Mouse (Mus musculus) adipocyte (in vitro differentiated cells): ENCODE results near the gene Slc4a5.

Experiments used
- DNase-seq: peaks from one replicate; pipeline ENCODE4 v3.0.0-alpha.2; 2016; ENCODE audit warnings: low spot score

Gene Slc4a5

DNA sequence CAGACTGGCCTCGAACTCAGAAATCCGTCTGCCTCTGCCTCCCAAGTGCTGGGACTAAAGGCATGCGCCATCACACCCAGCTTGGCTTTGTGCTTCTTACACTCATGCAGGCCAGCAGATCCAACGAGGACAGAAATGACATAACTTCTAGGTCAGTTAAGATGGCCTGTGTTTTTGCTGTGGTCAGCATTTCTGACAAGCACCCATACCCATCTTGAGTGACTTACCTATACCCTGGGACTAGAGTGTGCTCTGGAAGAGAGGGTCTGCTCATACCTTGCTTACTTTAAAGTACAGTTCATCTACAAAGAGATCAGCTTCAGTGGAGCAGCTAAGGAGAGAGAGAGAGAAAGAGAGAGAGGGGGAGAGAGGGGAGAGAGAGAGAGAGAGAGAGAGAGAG is 13.7 kb downstream of the Slc4a5 start:
- DNase-seq: no peak

DNA sequence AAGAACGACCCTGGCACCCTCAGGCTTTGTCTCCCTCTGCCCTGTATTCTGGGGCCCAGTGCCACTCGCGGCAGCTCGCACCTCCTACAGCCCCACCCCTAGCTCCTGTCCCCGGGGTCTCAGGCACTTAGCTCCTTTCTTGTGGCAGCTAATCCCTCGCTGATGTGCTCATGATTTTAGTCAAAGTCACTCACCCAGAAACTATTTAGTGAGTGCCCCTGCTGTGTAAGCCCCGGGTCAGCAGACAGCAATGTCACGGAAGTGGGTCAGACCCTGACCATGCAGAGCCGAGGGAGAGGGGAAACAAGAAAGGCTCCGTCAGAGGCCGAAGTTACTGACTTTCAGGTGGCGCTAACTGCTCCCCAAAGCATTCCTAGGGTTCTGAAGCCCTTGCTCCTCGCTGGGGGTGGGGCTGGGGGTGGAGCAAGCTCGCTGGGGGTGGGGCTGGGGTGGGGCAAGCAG is 14.7 kb downstream of the Slc4a5 start:
- no peak for DNase-seq

DNA sequence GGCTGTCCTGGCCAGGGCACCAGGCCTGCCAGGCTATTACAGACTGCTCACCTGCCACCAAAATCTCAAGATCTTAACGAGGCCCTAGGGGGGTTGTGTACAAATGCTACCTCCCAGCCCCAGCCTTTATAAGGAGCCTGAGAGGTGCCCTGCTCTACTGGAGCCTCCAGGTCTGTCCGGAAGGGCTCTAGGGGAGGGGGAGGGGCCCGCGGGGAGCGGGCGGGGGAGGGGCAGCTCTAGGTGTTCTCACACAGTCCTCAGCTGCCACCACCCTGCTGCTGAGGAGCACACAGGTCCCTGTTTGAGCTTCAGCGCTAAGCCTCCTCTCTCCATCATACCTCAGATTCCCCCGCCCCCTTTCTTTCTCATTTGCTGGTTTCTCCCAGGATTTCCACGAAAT is 17.5 kb downstream of the Slc4a5 start:
- no peak for DNase-seq

DNA sequence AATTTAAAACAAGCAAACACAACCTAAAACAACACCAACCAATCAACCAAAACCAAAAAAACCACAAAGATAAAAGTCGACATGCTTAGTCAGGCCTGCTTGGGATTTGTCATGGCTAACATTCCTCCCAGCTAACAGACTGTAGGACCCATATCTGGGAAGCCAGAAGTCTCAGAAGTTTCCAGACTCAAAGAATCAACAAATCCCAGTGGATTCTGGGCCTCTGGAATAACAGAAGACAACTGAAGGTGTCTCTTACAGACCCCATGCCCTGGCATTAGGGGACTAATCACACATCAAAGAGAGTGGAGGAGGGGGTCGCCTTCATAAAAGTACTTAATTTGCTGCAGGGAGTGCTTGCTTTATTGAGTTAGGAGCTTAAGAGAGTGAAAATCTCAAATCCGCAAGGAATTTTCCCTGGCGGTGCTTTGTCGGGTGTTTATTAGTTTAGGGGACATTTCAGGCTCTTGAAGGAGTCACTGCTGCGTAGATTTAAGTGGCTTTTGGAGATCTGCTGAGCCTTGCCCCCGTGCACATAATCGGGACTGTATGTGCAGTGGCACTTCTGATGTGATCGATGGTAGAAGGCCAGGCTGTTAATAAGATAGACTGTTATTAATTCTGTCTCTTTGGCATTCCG is 24.9 kb downstream of the Slc4a5 start:
- DNase-seq: no peak

DNA sequence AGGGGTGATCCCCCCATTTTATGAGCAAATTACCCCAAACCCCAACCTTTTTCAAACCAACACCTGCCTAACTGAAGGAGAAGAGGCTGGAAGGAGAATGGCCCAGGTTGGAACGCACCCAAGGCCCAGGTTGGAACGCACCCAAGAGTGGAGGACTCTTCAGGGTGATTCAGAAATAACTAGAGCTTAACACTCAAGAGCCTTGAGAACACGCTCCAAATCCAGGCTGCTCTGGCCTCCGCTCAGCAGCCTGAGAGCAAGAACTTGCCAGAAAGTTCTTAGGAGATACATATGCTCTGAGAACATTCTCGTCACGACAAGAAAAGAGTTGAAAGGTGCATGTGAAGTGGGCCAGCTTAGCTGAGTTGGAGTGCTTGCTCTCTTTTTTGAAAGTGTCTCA is 25.5 kb downstream of the Slc4a5 start:
- DNase-seq: peak; percentile 9

DNA sequence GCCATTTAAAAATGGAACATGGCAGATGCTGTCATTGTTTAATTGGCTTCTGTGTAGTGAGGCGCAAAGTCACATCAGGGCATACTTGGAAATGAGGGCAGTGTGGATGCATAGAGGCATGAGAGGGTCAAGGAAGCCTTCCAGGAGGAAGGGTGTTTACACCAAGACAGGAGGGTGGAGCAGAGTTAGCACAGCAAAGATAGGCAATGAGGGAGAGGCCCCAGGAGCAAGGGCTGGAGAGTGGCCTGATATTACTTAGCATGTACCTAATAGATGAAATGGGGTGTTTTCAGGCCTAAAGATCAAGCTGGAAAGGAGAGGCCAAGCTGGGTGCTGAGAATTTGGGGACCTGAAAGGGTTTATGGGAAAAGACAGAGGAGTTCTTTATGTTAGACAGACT is 26.4 kb downstream of the Slc4a5 start:
- DNase-seq: no peak

DNA sequence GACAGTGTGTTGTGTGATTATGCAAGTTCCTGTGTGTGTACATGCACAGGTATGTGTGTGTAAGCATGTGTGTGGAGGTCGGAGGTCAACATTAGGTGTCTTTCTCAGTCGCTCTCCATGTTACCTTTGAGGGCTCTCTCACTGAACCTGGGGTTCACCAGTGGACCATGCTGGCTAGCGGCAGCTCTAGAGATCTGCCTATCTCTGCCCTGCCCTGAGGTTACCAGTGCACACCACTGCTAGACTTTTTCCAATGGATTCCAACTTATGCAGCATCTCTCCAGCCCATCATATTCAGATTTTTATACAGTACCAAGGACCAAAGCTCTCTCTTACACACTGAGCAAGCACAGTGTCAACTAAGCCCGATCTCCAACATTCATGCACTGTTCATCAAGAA is 27.1 kb downstream of the Slc4a5 start:
- no peak for DNase-seq

DNA sequence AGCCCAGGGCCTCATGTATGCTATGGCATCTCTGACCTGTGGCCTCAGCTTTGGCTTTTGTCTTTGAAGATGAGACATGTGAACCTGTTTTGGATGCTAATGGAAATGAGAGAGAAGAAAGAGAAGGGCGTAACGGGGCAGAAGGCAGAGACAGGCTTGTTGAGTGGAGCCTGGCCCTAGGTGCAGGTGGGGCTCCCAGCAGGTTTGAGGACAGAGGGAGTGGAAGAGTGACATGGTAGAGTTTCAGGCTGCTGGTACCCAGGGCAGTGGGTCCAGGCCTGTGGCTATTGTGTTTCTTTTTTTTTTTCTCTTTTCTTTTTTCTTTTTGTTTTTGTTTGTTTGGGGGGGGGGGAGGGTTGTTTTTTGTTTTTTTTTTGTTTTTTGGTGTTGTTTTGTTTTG is 27.5 kb downstream of the Slc4a5 start:
- no peak for DNase-seq

DNA sequence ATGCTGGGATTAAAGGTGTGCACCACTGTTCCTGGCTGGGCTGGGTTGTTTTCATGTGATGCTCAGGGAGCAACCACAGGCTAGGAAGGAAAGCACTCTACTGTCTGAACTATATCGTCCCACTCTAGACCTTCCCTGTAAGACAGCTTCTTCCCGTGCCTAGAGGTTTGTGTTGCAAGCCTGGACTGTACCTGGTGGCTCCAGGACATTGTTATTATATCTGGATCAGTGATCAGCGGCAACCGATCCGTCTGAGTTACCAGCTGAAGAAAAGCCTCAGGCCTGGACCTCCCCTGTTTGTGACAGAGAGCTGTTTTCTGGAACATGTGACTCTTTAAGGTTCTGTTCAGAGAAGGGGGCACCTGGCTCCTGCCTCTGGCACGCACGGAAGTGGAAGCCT is 34.6 kb downstream of the Slc4a5 start:
- no peak for DNase-seq

DNA sequence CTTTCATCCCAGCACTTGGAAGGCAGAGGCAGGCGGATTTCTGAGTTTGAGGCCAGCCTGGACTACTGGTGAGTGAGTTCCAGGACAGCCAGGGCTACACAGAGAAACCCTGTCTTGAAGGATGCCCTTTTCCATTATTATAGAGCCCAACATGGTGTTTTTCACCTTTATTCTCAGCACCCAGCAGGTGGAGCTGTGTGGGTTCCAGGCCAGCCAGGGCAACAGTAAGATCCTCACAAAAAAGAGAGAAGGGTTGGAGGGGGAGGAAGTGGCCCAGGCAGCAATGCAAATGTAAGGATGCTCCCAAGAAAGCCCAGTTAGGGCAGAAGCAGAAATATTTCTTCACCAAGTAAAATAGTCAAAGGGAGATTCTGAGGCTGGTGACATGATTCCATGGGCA is 44.9 kb downstream of the Slc4a5 start:
- DNase-seq: no peak

DNA sequence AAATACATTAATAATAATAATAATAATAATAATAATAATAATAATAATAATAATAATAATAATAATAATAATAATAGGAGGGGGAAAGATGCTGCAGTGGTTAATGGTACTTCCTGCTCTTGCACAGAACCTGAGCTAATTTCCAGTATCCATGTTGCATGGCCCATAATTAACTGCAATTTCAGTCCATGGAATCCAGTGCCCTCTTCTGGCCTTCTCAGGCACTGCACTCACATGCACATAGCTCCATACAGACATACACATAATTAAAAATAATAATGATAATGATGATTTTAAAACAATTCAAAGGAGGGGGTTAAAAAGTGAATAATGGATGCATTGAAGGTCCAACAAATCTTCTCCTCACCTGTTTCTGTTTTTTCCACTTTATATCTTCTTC is 45.6 kb downstream of the Slc4a5 start:
- DNase-seq: no peak

DNA sequence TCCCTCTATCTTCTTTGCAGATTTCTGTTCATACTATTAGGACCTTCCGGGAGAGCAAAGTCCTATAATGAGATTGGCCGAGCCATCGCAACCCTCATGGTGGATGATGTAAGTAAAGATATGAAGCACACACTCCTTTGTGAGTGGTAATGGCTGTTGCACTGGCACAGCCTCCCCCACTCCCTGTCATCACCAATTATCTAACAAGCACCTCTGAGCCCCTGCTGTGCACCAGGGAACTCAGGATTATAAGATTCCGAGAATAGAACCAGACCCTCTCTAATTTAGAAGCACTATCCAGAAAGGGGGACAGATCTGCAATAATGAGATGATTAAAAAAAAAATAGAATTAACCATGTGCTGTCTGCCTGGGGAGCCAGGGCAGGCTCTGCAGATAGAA is 46.0 kb downstream of the Slc4a5 start:
- DNase-seq: no peak

DNA sequence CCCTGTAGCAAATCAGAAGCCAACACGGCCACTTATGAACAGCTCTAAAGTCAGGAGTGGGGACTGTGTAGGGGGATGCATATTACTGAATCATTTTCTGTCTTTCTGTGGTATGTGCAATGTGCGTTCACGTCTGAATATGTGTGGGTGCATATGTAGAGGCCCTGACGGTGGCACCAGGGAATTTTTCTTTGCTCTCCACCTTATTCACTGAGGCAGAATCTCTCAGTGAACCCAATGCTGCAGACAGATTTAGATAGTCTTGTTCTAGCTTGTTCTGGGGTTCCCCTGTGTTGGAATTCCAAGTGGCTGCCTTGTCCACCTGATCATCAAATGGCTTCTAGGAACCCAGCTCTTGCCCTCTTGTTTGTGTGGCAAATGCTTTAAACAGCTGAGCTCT is 48.0 kb downstream of the Slc4a5 start:
- peak; percentile 16 for DNase-seq

DNA sequence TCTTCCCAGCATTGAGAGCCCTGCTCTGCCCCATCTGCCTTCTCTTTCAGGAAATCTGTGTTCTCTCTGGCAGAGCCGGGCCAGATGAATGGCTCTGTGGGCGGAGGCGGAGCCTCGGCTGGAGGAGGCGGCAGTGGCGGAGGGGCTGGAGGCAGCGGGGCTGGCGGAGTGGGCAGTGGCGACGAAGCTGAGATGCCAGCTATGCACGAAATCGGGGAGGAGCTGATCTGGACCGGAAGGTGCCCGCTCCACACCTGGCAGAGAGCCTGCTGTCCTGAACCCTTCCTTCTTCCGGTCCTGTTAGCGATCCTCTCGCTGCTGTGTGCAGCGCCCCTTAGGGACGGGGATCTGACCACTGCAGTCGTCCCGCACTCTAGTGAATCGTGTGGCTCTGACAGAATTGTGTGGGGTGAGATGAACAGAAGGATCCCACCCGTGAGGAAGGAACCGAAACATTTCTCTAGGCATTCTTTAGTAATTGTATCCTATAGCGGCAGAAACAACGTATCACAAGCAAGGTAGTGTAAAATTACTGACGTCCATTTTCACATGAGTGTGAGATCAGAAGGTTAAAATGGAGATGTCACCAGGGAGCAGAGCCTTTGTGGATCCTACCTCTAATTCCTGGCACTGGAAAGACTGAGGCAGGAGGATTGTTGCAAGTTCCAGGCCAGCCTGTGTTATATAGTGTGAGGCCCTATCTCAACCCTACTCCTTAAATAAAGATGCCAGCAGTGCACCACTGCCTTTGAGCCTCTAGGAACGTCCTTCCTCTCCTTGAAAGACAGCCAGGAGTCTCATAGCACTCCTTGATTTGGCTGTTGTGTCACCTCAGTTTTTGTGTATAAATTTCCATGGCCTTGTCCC is 48.7 kb downstream of the Slc4a5 start:
- DNase-seq: peak; percentile 91

DNA sequence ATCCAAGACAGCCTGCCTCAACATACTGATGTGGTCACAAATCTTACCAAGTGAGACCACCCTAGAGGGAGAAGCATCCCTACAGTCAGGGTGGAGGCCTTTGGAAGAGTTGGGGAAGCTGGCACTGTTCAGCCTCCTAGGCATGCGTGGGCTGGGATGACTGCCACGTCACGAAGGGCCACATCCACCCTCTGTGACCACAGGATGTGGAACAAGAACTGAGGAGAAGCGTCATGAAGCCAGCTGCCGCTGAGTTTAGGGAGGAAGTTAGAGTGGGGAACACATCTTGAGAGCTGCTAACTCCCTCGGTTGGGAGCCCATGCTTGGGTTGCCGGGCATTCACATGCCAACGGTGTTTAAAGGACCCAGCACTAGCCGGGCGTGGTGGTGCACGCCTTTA is 54.1 kb downstream of the Slc4a5 start:
- DNase-seq: no peak

DNA sequence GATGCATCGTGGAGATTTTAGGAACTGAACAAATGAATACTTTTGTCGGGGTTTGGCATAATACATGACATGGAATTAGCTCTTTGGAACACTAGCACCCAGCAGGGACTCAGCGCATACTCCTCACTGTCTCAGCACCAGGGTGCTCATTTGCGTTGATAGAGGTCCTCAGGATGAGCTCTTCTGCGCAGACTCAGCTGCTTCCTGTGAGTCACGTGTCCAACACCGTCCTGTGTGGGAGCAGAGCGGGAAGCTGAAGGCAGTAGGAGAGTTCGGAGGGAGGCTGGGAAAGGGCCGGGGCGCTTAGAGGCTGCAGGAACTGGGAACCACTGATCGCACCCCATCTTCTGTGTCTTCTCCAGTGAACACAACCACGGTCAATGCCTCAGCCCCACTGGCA is 57.5 kb downstream of the Slc4a5 start:
- no peak for DNase-seq

DNA sequence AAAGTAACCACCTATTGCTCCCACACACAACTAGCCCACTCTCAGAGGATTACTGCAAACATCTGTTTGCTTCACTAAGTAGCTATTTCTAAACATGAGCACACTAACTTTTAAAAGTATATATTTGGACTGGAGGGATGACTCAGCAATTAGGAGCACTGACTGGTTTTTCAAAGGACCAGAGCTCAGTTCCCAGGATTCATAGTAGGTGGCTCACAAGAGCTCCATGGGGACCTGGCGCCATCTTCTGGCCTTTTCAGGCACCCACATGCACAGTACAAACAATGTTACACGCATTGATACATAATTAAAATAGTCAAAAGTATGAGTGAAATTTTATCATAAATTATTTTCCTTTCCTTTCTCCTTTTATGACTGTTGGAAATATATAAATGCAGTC is 59.3 kb downstream of the Slc4a5 start:
- DNase-seq: peak; percentile 26

DNA sequence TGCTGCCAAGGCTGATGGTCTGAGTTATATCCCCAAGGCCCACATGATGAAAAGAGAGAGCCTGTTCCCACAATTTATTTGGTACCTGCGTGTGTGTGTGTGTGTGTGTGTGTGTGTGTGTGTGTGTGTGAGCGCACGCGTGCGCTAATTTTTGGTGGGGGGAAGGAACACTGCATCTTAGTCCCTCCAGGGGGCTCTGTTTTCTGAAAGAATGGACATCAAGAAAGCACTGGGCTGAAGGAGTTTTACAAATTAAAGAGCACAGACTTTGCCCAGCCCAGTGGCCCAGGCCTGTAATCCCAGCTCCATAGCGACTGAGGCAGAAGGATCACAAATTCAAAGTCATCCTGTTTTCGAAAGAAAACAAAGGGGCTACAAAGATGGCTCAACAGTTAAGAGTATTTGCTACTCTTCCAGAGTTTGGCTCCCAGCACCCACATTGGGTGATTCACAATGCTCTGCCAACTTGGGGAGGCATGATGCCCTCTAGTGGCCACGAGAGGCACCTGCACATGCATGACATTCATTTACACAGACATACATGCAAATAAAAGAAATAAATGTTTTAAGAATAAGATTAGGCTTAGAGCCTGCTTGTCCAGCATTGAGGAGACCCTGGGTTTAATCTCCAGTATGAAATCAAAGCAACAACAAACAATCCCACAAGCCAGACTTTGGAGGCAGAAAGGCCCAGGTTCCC is 60.8 kb downstream of the Slc4a5 start:
- DNase-seq: no peak

DNA sequence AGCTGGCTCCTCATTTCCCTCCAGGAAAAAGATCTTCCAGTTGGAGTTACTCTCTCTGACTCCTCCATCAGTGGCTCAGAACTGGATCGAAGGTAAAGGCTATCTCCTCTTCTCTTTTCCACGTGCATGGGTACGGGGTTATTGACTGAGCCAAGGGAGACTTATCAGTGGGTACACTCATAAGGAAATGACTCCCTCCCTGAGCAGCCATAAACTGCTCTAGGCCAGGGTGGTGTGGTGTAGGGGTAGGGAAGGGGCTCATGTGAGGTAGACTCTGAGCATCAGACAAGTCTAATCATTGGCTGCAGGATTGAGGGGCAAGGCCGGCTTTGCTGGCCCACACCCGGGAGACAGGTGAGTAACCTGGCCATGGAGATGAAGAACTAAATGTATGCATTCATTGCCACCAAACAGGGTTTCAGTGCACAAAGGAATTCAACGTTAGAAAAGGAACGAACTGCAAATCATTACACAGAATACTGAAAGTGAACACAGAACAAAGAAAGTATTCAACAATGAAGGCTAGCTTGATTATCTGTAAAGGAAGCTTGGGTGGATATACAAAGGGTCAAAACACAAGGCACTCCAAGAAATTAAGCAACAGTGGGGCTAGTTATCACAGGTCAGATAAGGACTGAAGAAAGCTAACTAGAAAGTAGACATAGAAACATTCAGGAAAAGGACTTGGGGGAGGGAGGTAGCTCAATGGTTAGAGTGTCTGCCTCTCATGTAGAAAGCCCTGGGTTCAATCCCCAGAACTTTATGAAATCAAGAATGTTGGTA is 81.0 kb downstream of the Slc4a5 start:
- no peak for DNase-seq

DNA sequence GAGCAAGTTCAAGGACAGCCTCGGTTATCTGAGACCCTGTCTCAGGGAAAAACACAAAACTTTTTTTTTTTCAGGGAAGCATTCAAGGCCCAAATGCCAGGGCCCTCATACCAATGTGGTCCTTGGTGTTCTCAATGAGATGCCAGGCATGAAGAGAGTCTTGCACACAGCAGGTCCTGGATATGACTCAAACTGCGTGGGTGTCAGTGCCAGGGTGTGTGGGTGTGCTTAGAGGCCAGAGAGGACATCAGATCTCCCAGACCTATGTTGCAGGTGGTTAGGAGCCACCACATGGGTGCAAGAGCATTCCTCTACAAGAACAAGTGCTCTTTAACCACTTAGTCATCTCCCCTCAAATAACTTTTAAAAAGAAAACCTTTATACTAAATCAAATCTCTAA is 81.7 kb downstream of the Slc4a5 start:
- DNase-seq: no peak

DNA sequence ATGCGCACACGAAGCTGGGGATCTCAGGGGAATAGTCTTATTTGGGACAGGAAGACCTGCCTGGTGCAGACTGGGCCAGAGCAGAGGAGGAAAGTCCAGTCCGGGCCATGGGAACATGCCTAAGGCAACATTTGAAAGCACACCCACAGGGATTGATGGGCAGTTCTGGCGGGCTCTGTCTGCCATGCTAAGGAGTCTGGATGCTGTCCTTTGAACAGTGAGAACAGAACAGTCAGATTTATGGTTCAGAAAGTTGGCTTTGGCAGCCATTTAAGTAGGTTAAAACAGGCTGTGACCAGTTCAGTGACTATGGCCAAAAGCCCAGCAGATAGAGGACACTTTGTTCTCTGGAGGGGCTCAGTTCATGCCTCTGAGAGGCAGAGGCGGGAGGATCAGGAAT is 82.6 kb downstream of the Slc4a5 start:
- peak; percentile 69 for DNase-seq

DNA sequence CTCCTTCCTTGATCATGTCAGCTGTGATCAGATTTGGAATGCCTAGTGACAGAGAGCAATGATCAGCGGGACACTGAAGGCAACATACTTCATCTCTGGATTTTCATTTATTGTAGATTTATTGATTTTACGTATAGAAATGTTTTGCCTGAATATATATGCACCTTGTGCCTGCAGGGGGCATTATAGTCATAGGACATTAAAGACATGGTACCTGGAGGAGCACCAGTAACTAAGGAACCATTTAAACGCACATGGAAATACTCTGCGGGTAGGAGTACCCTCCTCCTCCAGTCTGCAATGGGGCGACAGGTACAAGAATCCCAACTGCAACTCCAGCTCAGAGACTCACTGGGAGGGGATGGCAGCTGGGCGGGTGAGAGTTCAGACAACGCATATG is 89.4 kb downstream of the Slc4a5 start:
- DNase-seq: no peak
